Mouse (Mus musculus) urinary bladder, adult 2 months (tissue): Measurements from ENCODE around the gene Fam162a. TPM values are rescaled to one million over a fixed set of nuclear protein-coding genes. Genes with fewer than 3 reads are reported as not detected.
"Not testable (repeated sequence)": the region's sequence is repeated elsewhere in the genome, so short reads cannot be mapped to it uniquely, and the experiment has no call there.

Experiments
- DNase-seq: peaks from one replicate; pipeline ENCODE4 v3.0.0; 2022; ENCODE audit warnings: low spot score
- polyA plus RNA-seq: library from polyadenylated mRNA; depleted of rRNA; stranded (reverse); fragments of >200 nt; gene quantifications from 2 replicates; pipeline ENCODE4 v1.2.3, GENCODE M21; 2012; rRNA removed

The Fam162a gene
- polyA plus RNA-seq = 192 and 236 TPM in 2 replicates

DNA sequence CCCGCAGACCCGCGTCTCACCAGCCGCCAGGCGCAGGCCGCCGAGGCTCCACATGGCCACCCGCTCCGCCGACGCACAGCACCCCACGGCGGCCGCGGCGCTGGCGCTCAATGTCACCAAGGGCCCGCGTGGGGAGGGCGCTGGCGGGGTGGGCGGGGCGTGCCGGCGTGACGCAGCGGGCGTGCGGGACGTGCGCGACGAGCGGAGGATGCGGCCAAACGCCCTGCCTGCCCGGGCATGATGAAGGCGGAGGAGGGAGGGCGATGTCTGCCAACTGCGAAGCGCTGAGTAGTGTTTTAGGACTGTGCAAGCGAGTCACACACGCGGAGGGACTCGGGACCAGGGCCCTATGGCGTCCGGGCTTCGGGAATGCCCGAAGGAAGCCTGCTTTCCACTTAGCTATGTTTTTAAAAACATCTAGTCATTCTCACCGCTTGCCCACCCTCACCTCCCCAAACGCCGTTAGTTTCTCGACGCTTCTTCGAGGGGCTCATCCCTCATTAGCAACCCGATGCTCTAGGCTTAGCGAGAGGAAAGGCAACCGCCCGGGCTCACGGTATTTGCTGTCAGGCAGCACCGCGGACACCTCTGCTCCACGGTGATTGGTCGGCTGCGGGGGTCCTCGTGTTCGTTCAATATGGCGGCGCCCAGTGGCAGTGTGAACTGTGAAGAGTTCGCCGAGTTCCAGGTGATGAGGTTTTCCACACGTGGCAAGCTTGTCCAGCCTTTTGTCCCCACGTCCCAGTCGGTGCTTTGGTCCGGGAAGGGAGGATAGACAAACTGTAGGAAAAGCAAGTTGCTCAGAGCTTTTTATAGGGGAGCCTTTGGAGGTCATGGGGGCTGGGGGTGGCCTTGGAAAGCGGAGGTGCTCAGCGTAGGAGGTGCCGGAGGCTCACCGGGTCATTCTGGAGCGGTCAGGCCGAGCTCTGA is at the start of gene Fam162a, which contains the start of gene Ccdc58:
Fam162a (minus strand) TSS at position 145 of the 930 bp plus-strand sequence.
Ccdc58 (plus strand) TSS at position 236 of the 930 bp plus-strand sequence.
- peak; percentile 87 for DNase-seq

DNA sequence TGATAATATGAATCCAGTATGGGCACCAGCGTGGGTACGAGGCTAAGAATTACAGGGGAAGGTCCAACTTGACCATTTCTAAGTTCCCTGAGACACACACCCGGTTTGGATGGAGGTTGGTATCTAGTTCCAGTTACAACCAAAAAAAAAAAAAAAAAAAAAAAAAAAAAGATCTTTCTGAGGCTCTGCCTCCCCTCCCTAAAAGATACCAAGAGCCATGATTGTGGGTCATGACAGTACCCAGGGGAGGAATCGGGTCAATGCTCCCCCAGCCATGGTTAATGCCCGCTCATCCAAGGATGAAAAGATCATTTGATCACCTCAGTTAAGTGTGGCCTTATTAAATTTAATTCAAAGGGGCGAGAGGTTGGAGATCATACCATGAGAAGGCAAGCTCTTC is 44.4 kb upstream of the Fam162a start:
- not testable (repeated sequence) for DNase-seq

DNA sequence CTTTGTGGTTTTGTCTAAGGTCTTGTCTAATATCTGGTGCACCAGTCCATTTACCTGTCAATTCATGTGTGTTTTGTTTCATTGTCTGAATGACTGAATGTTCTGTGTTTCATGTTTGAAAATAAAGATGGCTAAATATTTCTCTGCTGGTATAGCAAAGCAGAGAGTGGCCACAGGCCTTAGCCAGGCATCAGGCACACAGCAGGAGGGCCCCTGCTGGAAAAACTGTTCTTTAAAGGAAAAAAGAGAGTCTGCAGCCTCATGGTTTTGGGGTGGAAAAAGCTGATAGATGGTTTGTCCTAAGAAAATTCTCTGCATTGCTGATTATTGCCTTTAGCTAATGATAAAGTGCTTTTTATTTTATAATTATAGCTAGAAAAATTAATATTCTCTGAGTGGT is 40.1 kb upstream of the Fam162a start:
- DNase-seq = not testable (repeated sequence)

DNA sequence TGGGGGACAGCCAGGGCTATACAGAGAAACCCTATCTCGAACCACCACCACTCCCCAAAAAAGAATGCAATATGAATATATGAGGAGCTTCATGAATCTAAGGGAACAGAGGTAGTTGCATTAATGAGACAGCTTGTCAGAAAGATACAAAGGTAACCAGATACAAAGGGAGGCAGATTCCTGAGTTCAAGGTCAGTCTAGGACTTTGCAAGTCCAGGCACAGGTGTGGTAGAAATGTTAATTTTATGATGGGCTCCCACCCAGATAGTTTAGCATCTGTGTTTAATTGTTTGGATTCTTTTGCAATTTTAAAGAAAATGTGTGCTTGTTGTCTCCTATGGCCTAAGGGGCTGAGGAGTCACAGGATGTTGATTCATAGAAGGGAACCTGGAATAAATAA is 30.8 kb upstream of the Fam162a start:
- DNase-seq = no peak

DNA sequence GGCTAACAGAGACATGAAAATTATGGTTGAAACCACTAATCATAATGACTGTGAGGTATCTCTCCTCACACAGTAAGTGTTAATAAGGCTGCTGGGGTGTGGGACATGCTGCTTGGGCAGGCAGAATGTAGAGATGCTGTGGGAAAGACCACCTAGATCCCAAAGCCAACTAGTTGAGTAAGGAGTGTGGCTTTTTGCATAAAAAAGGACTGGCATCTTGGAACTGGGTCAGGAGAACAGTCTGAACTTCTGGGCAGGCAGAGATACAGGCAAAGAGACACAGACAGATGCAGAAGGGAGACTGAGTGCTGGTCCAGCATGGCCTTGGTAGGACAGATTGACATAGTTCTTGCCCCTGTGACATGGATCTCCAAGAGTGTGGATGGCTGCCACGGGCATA is 30.1 kb upstream of the Fam162a start:
- DNase-seq = no peak

DNA sequence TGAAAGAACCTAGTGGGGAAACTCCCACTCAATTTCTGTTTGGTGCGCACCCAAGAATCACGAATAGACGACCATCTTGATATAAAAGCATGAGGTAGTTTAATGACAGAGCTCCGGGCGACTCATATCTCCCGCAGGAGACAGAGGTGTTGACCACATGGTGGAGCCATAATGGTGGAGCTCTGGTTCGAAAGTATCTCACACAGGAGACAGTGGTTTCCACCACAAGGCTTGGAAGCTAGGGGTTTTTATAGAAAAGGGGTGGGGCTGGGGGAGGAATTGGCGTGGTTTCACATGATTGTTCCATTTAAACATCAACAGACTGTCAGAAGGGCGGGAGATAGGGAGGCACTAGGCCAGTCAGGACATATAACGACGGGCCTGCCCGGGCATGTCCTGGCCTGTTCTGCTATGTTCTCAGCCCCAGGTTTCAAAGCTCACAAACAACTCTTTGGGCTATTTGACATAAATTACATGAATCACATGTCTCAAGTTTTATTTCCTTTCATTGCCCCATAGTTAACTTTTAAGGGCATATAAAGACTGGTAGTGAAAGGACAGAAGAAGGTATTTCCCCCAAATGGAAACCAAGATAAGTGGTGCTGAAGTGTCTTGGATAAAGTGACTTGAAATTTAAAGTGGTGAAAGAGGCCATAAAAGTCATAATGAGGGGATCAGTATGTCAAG is 26.6 kb upstream of the Fam162a start:
- not testable (repeated sequence) for DNase-seq

DNA sequence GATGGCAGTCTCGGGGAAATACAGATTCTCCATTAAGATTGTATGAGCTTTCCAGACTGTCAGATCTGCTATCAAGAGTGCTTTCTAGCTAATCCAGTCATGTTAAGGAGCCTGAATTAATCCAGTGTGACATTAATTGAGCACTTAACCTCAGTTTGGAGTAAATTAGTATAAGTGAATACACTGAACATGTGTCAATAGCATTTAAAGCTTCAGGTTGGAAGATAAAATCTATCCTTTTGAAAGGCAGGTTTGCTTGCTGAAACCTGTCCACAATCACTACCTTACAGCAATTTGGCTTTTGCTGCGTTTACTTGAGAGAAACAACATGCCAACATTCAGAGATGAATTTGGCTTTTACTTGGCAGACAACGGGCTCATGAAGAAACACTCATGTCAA is 22.7 kb upstream of the Fam162a start:
- no peak for DNase-seq

DNA sequence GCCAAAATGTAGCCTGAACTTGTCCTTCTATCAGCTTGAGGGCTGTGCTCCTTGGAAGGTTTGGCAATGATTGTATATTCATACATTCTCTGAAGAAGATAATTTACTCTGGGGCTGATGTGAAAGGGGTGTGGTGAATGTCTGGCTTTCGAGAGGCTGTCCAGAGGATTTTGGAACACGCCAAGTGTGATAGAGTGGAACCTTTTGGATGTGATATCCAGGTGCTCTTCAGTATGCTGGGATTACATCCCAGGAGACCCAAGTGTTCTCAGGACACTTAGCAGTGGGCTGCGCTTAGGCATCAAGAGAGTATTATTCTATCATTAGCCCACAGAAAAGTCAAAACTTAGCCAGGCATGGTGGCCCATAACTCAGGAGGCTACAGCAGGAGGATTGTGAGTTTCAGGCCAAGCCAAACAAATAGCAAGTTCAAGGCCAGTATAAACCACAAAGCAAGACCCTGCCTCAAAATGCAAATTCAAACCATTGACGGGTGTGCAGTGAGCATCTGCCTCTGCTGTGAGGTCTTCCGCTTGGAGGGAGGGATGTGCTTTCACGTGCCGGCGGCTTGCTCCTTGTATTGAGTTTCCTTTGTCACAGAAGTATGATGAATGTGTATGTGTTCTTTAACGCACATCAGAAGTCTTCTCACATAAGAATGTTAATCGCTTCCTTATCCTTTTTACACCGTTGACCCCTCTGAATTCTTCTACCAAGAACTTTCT is 19.6 kb upstream of the Fam162a start:
- DNase-seq = no peak

DNA sequence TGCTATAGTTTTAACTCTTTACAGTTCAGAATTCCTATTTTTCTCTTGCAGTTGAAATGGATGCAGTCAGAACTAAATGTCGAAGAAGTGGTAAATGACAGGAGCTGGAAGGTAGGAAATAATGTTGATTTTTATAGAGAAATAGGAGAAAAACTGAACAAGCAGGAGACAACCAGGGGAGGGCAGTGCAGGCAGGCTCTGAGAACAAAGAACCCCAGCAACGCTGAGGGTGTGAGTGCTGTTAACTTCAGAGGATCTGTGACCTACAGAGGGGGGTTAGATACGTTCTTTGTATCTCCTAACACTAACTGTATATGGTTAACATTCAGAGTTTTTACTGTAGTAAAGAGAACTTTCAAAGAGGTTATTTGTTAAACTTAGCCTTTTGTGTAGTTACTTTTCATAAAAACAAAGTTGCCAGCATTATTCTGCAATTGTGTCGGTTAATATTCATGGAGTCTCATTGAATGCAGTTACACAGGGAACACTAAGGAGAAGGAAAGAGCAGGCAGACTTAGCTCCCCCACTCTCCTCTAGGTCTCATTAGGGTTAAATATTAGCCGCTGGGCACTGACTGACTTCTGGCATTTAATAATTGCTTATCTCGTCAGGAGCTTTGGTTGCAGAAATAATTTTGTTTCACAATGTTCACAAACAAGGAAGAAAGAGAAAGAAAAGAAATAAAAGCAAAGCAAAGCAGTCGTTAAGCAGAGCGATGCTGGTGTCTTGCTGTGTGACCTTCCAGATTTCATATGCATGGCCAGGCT is 18.6 kb upstream of the Fam162a start:
- no peak for DNase-seq

DNA sequence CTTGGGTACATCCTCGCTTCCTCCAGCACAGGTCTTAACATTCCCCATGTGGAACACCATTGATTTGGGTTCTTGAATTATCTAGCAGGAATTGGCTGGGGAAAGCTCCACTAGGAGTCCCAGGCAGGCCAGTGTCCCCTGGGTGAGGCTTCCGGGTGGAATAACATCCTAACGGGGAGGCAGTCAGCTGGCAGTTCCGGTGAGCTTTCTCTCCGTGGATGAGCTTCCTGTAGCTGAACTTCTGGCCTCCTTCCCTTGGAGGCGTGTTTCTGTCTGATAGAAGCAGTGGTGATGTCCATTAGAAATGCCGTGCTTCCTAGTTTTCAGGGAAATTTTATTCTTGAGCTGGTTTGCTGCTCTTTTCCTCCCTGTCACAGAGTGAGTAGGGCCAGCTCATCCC is 17.7 kb upstream of the Fam162a start:
- no peak for DNase-seq

DNA sequence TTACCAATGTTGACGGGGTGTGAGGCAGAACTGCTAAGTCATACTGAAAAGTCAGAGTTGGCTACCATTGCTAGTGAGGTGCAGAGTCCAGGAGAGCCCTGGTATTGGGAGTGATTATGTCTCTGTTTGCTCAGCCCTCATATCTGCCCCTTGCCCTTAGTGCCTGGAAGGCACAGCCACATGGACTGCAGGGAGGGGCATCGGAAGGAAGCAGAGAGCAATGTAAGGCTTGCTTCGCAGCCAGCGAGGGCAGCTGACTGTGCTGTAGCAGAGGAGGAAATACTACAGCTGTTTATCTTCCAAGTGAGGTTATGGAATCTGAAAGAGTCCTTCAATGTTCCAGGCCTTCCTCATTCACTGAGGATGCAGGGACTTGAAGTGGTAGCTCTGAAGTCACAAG is 16.5 kb upstream of the Fam162a start:
- DNase-seq = no peak

DNA sequence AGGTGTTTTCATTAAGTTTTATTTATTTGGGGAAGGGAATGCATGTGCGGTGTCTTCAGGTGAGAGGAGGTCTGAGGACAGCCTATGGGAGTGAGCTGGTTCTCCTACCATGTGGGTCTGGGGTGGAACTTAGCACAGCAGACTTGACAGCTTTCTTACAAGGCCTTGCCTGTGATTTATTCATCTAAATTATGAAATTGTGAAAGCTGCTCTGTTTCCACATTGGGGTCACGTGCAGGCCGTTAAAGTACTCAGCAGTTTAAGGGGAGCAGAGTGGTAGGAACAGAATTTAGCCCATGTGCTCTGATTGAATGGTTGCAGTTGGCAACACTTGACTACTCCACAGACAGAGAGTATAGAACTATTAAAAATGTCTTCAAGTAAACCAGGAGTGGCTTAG is 8.5 kb upstream of the Fam162a start:
- DNase-seq = no peak

DNA sequence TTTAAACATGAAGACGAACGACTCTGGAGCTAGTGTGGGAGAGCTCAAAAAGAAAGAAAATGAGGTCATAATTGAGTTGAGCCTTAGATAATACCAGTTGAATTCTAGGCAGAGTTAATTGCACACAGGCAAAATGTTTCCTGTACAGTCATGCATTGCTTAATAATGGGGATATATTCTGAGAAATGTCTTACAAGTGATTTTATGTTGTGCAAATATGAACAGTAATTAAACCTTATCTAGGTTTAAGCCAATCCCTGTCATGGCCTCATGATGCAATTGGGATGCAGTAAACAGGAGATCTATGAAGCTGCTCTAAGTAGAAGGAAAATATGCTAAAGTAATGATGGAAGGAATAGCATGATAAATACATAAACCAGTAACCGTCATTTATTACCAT is 3.4 kb upstream of the Fam162a start:
- no peak for DNase-seq

DNA sequence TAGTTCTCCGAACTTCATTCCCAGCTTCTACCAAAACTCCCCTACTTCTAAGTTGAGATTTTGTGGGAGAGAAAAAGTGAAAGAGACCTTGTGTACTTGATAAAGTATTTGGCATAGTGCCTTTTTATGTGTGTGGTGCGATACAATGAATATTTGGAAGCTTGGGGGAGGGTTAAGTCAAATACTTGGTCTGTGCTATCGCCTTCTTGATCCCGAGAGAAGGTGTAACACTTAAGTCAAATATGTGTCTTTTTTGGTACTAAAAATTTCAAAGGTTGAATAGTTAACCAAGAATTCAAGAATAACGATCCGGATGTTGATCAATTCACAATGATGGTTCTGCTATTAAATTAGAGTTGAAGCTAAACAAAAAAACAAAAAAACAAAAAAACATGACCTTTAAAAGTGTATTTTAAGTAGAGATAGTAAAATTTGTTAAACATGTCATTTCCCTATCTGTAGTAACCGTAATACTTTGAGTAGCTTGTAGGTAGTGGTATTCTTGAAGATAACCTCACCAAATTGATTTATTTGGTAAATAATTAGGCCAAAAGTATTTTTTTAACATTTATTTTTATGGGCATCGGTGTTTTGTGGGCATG is 1.1 kb upstream of the Fam162a start:
- no peak for DNase-seq

DNA sequence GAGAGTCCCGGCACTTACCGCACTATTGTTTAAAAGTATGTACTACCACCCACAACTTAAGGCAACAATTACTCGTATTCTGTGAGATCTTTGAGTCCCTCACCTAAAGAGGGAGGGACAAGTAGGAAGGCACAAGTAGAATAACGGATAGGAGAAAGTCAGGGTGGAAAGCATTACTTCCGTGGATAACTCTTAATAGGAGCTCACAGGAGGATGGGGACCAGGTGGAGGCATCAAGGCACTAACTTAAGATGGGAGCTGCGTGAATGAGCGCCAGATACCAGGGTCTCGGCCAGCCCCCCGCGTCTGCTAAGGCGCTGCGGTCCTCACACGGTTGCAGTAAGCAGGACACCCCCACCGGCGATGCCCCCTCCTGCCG is 334 bp downstream of the Fam162a start:
- no peak for DNase-seq

DNA sequence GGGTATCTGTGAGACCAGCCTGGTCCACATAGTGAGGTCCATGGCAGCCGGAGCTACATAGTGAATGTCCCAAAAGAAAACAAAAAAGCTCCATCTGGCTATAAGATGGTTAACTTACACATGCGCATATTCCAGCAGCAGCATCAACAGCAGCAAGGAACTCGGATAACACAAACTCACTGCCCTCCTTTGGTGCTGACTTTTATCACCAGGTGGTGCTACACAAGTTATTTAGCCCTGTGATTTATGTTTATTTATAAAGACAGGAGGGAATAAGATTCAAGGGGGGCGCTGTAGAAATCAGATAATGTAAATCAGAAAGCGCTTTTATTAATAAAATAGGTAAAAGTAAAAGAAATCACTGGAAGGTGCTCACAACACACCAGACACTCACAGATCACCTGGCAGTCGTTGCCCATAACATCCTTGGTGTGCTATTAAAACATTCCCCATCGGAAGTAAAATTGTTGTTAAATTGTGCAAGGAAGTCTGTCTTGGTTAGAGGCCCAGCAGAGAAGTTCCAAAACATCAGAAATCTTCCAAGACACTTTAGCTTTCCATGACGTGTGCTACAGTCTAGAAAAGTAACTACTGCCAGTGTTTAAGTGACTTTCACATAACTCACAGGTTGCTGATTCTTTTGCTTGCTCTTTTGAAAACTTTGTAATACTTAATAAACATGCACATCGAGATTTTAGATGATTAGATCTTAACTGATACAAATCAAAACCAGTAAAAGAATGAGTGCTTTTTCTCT is 1.4 kb downstream of the Fam162a start:
- DNase-seq = no peak

DNA sequence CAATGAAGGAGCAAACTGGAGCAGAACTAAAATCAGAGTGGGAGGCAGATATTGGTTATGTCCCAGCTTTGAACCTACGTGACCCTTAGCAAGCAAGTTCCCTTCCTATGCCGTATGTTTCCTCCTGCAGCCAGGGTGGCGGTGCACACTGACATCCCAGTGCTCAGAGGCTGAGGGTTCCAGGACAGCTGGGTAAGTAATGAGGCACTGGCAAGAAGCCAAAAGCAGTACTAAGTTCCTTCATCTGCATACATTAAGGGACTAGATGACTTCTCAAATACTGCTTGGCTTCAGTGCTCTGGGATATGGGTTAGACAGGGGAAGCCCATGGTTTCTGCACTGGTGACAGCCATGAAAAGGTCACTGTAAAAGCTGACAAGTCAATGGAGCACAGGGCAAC is 3.0 kb downstream of the Fam162a start:
- DNase-seq = no peak

DNA sequence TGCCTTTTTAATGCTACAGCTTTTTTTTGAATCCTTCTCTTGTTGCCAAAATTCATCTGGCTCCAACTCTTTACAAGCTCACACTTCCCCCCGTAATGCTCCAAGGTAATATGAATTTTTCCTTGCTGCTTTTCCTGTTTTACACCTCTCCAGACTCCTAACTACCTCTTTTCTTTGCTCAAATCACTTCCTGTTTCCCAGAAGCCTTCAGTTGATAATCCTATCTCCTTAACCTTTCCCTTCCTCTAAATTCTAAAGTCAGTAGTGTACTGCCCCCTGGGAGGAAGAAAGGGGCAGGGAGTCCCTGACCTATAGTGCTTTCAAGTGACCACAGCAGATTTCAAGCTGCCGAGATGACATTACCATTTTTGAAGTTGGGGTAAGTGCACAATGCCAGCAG is 3.7 kb downstream of the Fam162a start:
- DNase-seq = no peak

DNA sequence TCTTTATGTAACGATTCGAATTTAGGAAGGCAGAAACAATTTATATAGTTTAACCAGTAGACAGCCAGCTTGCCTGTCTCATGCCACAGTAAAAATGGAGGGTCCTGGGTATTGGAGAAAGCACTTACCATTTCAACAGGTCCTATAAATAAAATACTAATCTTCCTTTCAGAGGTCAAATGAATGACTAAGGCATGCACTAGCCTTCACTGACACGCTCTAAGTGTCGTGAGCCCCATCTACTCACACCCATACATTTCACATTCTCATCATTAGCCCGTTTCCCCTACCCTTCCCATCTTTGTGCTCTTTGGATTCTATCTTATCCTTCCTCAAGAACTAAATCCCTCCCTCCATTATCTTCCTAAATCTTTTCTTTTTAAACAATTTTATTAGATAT is 6.5 kb downstream of the Fam162a start:
- no peak for DNase-seq

DNA sequence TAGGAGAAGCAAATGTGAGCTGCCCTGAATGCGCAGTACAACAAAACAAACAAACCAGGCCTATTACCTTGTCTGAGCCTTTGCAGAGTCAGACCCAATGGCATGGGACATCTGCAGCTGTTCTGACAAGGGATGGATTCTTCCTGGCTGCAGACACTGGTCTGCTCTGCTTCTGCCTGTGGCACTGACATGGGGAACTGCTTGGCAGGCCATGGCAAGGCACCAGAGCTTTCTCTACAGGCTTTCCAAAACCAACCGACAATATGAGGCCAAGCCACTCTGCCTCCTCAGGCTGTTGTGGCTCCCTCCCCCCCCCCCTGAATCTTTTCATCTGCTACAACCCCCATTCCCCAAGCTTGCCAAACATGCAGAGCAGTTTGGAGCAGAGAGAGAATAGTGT is 8.1 kb downstream of the Fam162a start:
- no peak for DNase-seq
